Mouse (Mus musculus): ENCODE measurements around the gene Arl2. TPM values are rescaled to one million over a fixed set of nuclear protein-coding genes. Genes with fewer than 3 reads are reported as not detected.

Arl2 gene
- polyA plus RNA-seq, 1 experiment, result 40.4 TPM

- TF ChIP-seq CTCF (IDR thresholded peaks at IDR 0.05; ENCODE audit: low read depth, low read length) (no peak), EP300 (IDR thresholded peaks at IDR 0.05; ENCODE audit: insufficient read depth, low read depth, low read length) (no peak), POLR2A (IDR thresholded peaks at IDR 0.05; ENCODE audit: insufficient read depth, low read length) (no peak)
- H3K4me3 ChIP-seq (ENCODE audit: low read depth, low read length), result no peak overlapping the region
- no peaks in the 10 kb centered on the region for H3K36me3 ChIP-seq (ENCODE audit: control insufficient read depth, insufficient read depth, low read length, poor library complexity, severe bottlenecking)
- H3K27me3 ChIP-seq (ENCODE audit: control insufficient read depth, insufficient read depth, low read length, poor library complexity, severe bottlenecking), result no peaks in the 10 kb centered on the region
- no peak overlapping the region for H3K27ac ChIP-seq (ENCODE audit: insufficient read depth, low read length)
- H3K9me3 ChIP-seq (replicated peaks; ENCODE audit: control insufficient read depth, insufficient read depth, low read length, poor library complexity, severe bottlenecking), result no peaks in the 10 kb centered on the region
- H3K4me1 ChIP-seq (ENCODE audit: control insufficient read depth, insufficient read depth, low read length), result peaks cover 2% of the 10 kb centered on the region
- H3K9ac ChIP-seq (ENCODE audit: low read depth, poor library complexity, severe bottlenecking), result no peak overlapping the region
These were observed 16.4 kb downstream of the Arl2 start for GRCm38 (mm10) chr19:6124898-6125297.

GRCm38 (mm10) chr19:6123330-6123729 lies 18.0 kb downstream of the Arl2 start:
- TF ChIP-seq CTCF (IDR thresholded peaks at IDR 0.05; ENCODE audit: low read depth, low read length), result no peak
- no peak for TF ChIP-seq EP300 (IDR thresholded peaks at IDR 0.05; ENCODE audit: insufficient read depth, low read depth, low read length)
- no peak for TF ChIP-seq POLR2A (IDR thresholded peaks at IDR 0.05; ENCODE audit: insufficient read depth, low read length)
- H3K4me3 ChIP-seq (ENCODE audit: low read depth, low read length), result no peak overlapping the region
- no peak overlapping the region for H3K27ac ChIP-seq (ENCODE audit: insufficient read depth, low read length)

DNA sequence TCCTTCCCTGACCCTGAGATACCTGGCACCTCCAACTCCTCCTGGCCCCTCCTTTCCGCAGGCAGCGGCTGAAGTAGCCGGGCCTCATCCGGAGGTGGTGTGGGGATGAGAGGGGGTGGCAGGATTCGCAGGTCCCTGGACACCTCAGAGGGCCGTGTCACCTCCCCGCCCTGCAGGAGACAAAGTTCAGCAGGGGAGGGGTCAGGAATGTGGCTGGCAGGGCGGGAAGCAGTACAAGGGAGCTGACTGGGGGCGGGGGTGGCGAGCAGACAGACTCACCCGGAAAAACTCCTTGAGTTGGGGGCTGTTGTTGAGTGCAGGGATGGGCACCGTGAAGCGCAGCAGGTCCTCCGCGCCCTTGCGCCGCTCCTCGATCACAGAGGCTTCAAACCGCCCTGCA lies 19.6 kb downstream of the Arl2 start:
- TF ChIP-seq EP300 (IDR thresholded peaks at IDR 0.05; ENCODE audit: insufficient read depth, low read depth, low read length) (no peak), CTCF (IDR thresholded peaks at IDR 0.05; ENCODE audit: low read depth, low read length) (no peak), POLR2A (IDR thresholded peaks at IDR 0.05; ENCODE audit: insufficient read depth, low read length) (no peak)
- Histone ChIP-seq H3K9me3 (replicated peaks; ENCODE audit: control insufficient read depth, insufficient read depth, low read length, poor library complexity, severe bottlenecking) (no peaks in the 10 kb centered on the region), H3K9ac (ENCODE audit: low read depth, poor library complexity, severe bottlenecking) (no peak overlapping the region), H3K27ac (ENCODE audit: insufficient read depth, low read length) (no peak overlapping the region), H3K36me3 (ENCODE audit: control insufficient read depth, insufficient read depth, low read length, poor library complexity, severe bottlenecking) (no peaks in the 10 kb centered on the region), H3K4me3 (ENCODE audit: low read depth, low read length) (peak overlapping the region; percentile 19), H3K4me1 (ENCODE audit: control insufficient read depth, insufficient read depth, low read length) (peaks cover 2% of the 10 kb centered on the region), H3K27me3 (ENCODE audit: control insufficient read depth, insufficient read depth, low read length, poor library complexity, severe bottlenecking) (no peaks in the 10 kb centered on the region)

More at GRCm38 (mm10) chr19:6123330-6123729, 18.0 kb downstream of the Arl2 start:
- Histone ChIP-seq H3K36me3 (ENCODE audit: control insufficient read depth, insufficient read depth, low read length, poor library complexity, severe bottlenecking) (no peaks in the 10 kb centered on the region), H3K9me3 (replicated peaks; ENCODE audit: control insufficient read depth, insufficient read depth, low read length, poor library complexity, severe bottlenecking) (no peaks in the 10 kb centered on the region), H3K27me3 (ENCODE audit: control insufficient read depth, insufficient read depth, low read length, poor library complexity, severe bottlenecking) (no peaks in the 10 kb centered on the region), H3K4me1 (ENCODE audit: control insufficient read depth, insufficient read depth, low read length) (peaks cover 2% of the 10 kb centered on the region), H3K9ac (ENCODE audit: low read depth, poor library complexity, severe bottlenecking) (no peak overlapping the region)

DNA sequence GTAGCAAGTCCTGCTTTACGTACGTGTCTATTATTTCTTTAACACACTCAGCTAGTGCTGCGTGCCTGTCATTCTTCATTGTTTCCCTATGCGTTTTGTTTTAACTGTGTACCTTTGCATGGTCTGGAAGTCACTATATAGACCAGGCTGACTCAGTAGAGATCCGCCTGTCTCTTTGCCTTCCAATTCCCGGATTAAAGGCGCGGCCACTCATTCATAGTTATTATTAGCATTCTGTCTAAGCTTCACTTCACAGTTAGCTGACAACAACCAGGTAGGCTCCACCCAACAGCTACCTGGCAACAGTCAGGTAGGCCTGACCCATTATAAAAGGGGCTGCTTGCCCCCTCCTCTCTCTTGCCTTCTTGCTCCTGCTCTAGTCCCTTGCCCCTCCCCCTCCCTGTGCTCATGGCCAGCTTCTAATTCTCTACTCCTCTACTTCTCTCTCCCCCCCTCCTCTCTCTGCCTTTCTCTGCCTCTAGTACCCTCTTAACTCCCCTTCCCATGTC lies 22.6 kb downstream of the Arl2 start:
- peaks cover 2% of the 10 kb centered on the region for H3K4me1 ChIP-seq (ENCODE audit: control insufficient read depth, insufficient read depth, low read length)

GRCm38 (mm10) chr19:6117986-6118676 lies 23.2 kb downstream of the Arl2 start, which contains the start of gene Sac3d1:
TSS of gene Sac3d1 (minus strand) at chr19:6118650.
- Histone ChIP-seq H3K27ac (ENCODE audit: insufficient read depth, low read length) (peak within 1 kb of the TSS; percentile 72), H3K9me3 (replicated peaks; ENCODE audit: control insufficient read depth, insufficient read depth, low read length, poor library complexity, severe bottlenecking) (no peaks in the 10 kb centered on the region), H3K27me3 (ENCODE audit: control insufficient read depth, insufficient read depth, low read length, poor library complexity, severe bottlenecking) (no peaks in the 10 kb centered on the region), H3K9ac (ENCODE audit: low read depth, poor library complexity, severe bottlenecking) (peak within 1 kb of the TSS; percentile 86), H3K36me3 (ENCODE audit: control insufficient read depth, insufficient read depth, low read length, poor library complexity, severe bottlenecking) (peaks cover 14% of the 10 kb centered on the region), H3K4me1 (ENCODE audit: control insufficient read depth, insufficient read depth, low read length) (peaks cover 2% of the 10 kb centered on the region), H3K4me3 (ENCODE audit: low read depth, low read length) (peak within 1 kb of the TSS; percentile 80)
- TF ChIP-seq POLR2A (IDR thresholded peaks at IDR 0.05; ENCODE audit: insufficient read depth, low read length) (peak; percentile 76), EP300 (IDR thresholded peaks at IDR 0.05; ENCODE audit: insufficient read depth, low read depth, low read length) (no peak)

More for the DNA sequence above, 22.6 kb downstream of the Arl2 start:
- TF ChIP-seq EP300 (IDR thresholded peaks at IDR 0.05; ENCODE audit: insufficient read depth, low read depth, low read length) (no peak), CTCF (IDR thresholded peaks at IDR 0.05; ENCODE audit: low read depth, low read length) (no peak), POLR2A (IDR thresholded peaks at IDR 0.05; ENCODE audit: insufficient read depth, low read length) (no peak)
- Histone ChIP-seq H3K27me3 (ENCODE audit: control insufficient read depth, insufficient read depth, low read length, poor library complexity, severe bottlenecking) (no peaks in the 10 kb centered on the region), H3K9me3 (replicated peaks; ENCODE audit: control insufficient read depth, insufficient read depth, low read length, poor library complexity, severe bottlenecking) (no peaks in the 10 kb centered on the region), H3K4me3 (ENCODE audit: low read depth, low read length) (peak overlapping the region; percentile 57), H3K9ac (ENCODE audit: low read depth, poor library complexity, severe bottlenecking) (peak overlapping the region; percentile 86; the same call in 1 of the 2 replicates), H3K27ac (ENCODE audit: insufficient read depth, low read length) (peak overlapping the region; percentile 72), H3K36me3 (ENCODE audit: control insufficient read depth, insufficient read depth, low read length, poor library complexity, severe bottlenecking) (peaks cover 14% of the 10 kb centered on the region)

DNA sequence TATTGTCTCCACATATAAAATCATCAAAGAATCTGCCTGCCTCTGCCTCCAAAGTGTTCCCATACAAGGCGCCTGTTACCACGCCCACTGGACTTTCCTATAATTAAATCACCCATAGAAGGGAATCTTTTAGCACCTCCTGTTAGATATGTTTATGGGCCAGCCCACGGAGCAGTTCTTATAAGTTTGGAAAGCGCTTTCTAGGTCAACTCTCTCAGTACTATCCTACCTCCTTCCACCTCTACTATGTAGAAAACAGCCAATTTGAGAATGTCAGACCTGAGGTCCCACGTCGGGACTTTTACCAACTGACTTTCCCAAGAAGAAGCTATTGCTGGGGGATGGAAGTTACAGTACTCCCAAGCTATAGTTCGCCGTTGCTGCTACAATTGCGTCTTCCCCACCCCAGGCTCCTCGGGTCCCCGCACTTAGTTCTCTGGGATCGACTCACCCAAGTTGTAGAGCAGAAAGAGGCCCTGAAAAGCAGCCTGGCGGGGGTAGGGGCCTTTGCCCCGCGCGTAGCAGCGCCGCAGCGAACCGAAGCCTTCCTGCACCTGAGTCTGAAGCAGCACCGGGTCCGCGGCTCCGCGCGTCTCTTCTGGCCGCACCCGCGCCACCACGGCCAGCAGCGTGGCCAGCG lies 23.9 kb downstream of the Arl2 start:
- Histone ChIP-seq H3K4me1 (ENCODE audit: control insufficient read depth, insufficient read depth, low read length) (peaks cover 2% of the 10 kb centered on the region), H3K27ac (ENCODE audit: insufficient read depth, low read length) (peak overlapping the region; percentile 44), H3K27me3 (ENCODE audit: control insufficient read depth, insufficient read depth, low read length, poor library complexity, severe bottlenecking) (no peaks in the 10 kb centered on the region), H3K9ac (ENCODE audit: low read depth, poor library complexity, severe bottlenecking) (peak overlapping the region; percentile 86), H3K4me3 (ENCODE audit: low read depth, low read length) (peak overlapping the region; percentile 80), H3K36me3 (ENCODE audit: control insufficient read depth, insufficient read depth, low read length, poor library complexity, severe bottlenecking) (peaks cover 14% of the 10 kb centered on the region), H3K9me3 (replicated peaks; ENCODE audit: control insufficient read depth, insufficient read depth, low read length, poor library complexity, severe bottlenecking) (no peaks in the 10 kb centered on the region)
- TF ChIP-seq POLR2A (IDR thresholded peaks at IDR 0.05; ENCODE audit: insufficient read depth, low read length), result no peak
- no peak for TF ChIP-seq CTCF (IDR thresholded peaks at IDR 0.05; ENCODE audit: low read depth, low read length)
- no peak for TF ChIP-seq EP300 (IDR thresholded peaks at IDR 0.05; ENCODE audit: insufficient read depth, low read depth, low read length)

All from ES-Bruce4 (cell line).